Mouse (Mus musculus) activated CD4-positive, CD25-positive, alpha-beta regulatory T cell, adult 9 weeks (primary cell): ENCODE results near the gene Hic1. TPM values are rescaled to one million over a fixed set of nuclear protein-coding genes. Genes with fewer than 3 reads are reported as not detected.

ENCODE experiments used
- polyA plus RNA-seq: library from polyadenylated mRNA; unstranded; fragments of 100-300 nt; shearing (Covaris generic); gene quantifications from one replicate; pipeline ENCODE4 v1.2.1, GENCODE M21; 2017

Hic1 gene
- polyA plus RNA-seq = 1.0 TPM

DNA sequence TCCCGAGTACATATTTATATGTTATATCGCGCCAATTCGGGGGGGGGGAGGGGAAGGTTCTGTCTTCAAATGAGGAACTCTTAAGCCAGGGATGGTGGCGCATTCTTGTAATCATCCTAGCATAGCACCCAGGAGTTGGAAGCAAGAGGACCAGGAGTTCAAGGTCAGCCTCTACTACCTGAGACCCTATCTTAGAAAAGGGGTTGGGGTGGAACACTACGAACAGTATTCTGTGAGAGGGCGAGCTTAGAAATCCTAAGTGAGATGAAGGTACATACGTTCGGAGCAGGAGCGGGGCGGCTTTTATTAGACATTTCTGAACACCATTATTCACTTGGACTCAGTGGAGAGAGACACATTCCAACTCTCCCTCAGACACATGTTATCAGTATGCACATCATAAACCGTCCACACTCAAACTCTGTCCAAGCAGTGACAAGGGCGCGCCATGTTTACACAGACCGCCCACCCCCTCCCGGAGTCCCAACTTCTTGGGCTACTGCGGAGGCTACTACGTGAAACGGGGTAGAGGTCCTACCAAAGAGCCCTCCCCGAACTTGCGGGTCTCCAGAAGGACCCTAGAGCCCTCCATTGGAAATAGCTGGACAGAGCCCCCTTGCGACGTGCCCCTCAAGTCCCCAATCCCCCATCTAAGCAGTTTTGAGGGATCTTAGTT lies at the start of gene Hic1:
Gene Hic1 (minus strand): TSS at position 115 of the 676 bp plus-strand sequence.

DNA sequence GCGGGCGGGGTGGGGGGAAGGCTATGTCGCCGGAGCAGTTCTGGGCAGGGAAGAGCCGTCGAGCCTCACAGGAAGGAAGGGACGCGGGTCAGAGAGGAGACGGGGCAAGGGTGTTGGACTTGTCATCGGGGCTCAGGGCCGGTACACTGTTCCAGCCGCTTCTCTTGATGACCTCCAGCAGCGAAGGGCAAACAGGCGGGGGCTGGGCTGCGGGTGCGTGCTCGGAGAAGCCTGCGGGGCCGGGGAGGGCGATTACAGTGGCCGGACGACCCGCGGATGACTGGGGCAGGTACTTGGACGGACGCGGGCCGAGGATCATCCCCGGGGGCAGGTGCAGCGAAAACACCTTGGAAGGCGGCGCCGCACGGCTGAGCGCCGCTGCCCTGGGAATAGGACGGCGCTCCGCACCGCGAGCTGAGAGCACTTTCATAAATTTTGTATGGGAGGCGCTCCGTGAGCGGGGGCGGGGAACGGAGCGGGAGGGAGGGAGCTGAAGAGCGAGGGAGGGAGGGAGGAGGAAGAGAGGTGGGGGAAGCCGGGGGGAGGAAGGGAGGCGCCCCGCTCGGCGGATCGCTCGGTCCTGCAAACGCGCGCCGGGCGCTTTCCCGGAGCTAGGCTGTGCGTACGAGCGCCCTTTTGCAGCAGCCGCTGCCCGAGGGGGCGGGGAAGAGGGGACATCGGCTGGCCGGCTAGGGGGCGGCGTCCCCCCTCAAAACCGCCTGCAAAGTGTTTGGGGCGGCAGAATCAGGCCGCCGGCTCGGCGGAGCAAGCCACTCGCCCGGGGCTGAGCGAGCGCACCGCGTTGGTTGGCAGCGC lies 24.1 kb upstream of the Hic1 start, which contains the start of gene Rtn4rl1:
Gene Rtn4rl1 (plus strand): TSS at position 528 of the 816 bp plus-strand sequence.

DNA sequence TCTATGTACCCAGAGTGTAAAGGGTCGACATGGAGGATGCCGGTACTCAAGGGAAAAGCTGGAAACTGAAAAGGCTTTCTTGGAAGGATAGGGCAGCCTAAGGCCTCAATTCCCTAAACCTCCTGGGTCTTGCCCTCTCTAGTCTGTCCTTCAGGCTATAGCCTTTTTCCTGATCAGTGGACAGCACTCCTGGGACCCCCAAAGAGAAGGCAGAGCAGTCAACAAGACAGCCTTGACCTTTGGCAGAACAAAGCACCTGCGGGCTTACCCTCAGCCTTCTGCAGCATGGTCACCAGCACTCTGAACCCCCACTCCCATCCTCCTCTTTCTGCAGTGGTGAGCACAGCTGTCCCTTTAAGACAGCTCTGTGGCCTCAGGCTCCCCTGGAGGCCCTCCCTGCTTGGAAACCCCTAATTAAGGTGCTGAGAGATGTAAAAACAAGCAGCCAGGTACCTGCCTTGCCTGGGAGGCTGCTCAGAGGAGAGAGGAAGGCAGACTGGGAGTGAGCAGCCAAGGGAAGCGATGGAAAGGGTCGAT lies 21.7 kb upstream of the Hic1 start, which contains the start of gene Dph1:
Gene Dph1 (minus strand): TSS at position 337 of the 537 bp plus-strand sequence.

DNA sequence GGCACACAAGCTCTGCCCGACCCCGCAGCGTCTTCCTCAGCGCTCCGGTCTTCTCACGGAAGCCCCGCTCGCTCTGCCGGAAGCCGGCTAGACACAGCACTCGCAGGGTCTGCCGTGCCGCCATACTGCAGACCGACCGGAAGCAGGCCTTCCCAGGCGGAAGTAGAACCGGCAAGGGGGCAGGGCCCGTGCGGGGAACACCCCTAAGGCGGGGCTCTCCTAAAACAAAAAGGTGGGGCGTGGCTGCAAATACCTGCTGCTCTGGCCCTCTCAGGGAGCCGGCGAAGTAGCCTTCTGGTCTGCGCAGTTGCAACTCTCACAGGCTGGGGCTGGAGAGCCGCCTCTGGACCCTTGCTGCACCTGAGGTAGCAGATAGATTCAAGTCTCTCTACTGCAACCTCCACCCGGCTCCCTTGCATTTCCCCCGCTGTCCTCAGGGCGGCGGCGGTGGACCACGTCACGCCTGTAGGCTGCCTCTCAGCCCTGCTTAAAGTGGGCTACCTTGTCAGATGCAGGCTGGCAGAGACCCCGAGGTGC lies 9.4 kb upstream of the Hic1 start, which contains the start of gene Ovca2:
Gene Ovca2 (minus strand): TSS at position 164 of the 537 bp plus-strand sequence.

Other genes with a start within 250 kb of the Hic1 start
- gene Smg6, start 243.7 kb downstream of the Hic1 start, polyA plus RNA-seq = 40.0 TPM
- gene Srr, start 243.6 kb downstream of the Hic1 start, polyA plus RNA-seq = 11.8 TPM
- 38.1 TPM for gene Ovca2, start 9.3 kb upstream of the Hic1 start, polyA plus RNA-seq
- 19.2 TPM for gene Dph1, start 21.7 kb upstream of the Hic1 start, polyA plus RNA-seq
- gene Rtn4rl1, start 24.3 kb upstream of the Hic1 start, polyA plus RNA-seq = 2.8 TPM
- 156 TPM for gene Rpa1, start 178.8 kb upstream of the Hic1 start, polyA plus RNA-seq
- 21.9 TPM for gene Smyd4, start 178.9 kb upstream of the Hic1 start, polyA plus RNA-seq